Mouse (Mus musculus): ENCODE measurements around the gene Aebp2.

DNA sequence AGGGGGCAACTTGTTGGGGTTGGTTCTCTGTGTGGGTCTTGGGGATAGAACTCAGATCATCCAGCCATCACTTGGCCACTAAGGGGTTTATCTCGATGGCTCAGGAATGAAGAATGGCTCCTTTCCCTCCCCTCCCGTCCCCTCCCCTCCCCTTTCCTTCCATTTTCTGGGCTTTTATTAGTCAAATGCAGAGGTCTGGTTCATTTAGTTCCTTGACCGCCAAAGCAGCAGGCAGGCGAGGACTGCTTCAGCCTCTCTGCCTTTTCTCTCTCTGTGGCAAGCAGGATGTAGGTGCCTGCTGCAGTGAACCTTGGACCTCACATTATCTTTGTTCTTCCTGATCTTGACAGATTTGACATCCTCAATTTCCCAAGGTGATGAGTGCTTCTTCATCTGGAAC lies 54.6 kb downstream of the Aebp2 start:
- TF ChIP-seq CTCF (IDR thresholded peaks at IDR 0.05; ENCODE audit: low read depth, low read length) = no peak
- TF ChIP-seq POLR2A (IDR thresholded peaks at IDR 0.05; ENCODE audit: borderline replicate concordance, low read depth, low read length) = no peak

Measured in bone marrow macrophage, adult 2 months (primary cell).